22 mouse cellular contexts compared by ENCODE assay signal in the genomic region with DNA sequence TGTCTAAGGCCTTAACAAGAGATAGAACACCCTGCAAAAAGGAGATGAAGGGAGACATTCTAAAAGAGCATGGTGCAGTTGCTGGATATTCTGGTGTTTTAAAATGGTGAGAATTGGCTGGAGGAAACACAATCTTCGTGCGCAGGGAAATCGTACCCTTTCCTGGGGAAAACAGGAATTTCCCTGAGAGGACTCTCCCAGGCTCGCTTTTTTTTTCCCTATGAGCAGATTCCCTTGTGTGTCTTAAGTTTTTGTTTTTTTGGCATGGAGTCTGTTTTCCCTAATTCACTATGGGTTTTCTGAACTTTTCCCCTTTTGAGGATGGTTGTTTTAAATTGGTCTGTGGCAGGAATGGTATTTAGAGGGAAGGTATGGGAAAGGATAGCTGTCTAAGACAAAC. TPM values are rescaled to one million over a fixed set of nuclear protein-coding genes. Genes with fewer than 3 reads are reported as not detected.
DNase-seq lines count a peak whose midpoint lies in the region; ATAC-seq and TF ChIP-seq lines count a peak whose summit lies in the region.
"Had no signal": no experiment of that assay in that cellular context is flagged by ENCODE, and none has a peak within 500 bp of the region (broad histone marks: within the 10 kb centered on the region; RNA-seq: fewer than 3 reads in every experiment).

No protein-coding gene starts in this region.

- TF ChIP-seq CTCF in layer of hippocampus, adult 2 months (conservative IDR thresholded peaks at IDR 0.05), result no peak
- TF ChIP-seq CTCF in midbrain, postnatal 0 days (IDR thresholded peaks at IDR 0.05), result no peak

- no peak overlapping the region for H3K4me2 ChIP-seq in embryonic facial prominence, embryonic 12.5 days (replicated peaks)
- H3K4me2 ChIP-seq in heart, embryonic 15.5 days, result no peak overlapping the region
- no peak overlapping the region for H3K4me2 ChIP-seq in limb, embryonic 15.5 days
- no peak overlapping the region for H3K4me2 ChIP-seq in midbrain, postnatal 0 days (ENCODE audit: low read depth, low read length, poor library complexity, severe bottlenecking)
- H3K4me2 ChIP-seq: heart, embryonic 11.5 days; hindbrain, embryonic 15.5 days had no signal

- H3K9ac ChIP-seq in embryonic facial prominence, embryonic 12.5 days, result no peak overlapping the region
- no peak overlapping the region for H3K9ac ChIP-seq in heart, embryonic 15.5 days
- H3K9ac ChIP-seq in limb, embryonic 15.5 days, result no peak overlapping the region
- no peak overlapping the region for H3K9ac ChIP-seq in midbrain, postnatal 0 days (replicated peaks; ENCODE audit: low read length, poor library complexity, severe bottlenecking)
- H3K9ac ChIP-seq: hindbrain, embryonic 15.5 days had no signal

- no peaks in the 10 kb centered on the region for H3K9me3 ChIP-seq in embryonic facial prominence, embryonic 12.5 days
- no peaks in the 10 kb centered on the region for H3K9me3 ChIP-seq in embryonic facial prominence, embryonic 10.5 days
- no peaks in the 10 kb centered on the region for H3K9me3 ChIP-seq in heart, embryonic 15.5 days (replicated peaks)
- H3K9me3 ChIP-seq in limb, embryonic 15.5 days, result no peaks in the 10 kb centered on the region
- H3K9me3 ChIP-seq in midbrain, postnatal 0 days (ENCODE audit: low read length), result no peaks in the 10 kb centered on the region
- H3K9me3 ChIP-seq: forebrain, embryonic 10.5 days; G1E; hindbrain, embryonic 15.5 days had no signal

- H3K36me3 ChIP-seq in embryonic facial prominence, embryonic 12.5 days, result no peaks in the 10 kb centered on the region
- no peaks in the 10 kb centered on the region for H3K36me3 ChIP-seq in embryonic facial prominence, embryonic 10.5 days (replicated peaks)
- no peaks in the 10 kb centered on the region for H3K36me3 ChIP-seq in heart, embryonic 15.5 days
- H3K36me3 ChIP-seq in limb, embryonic 15.5 days, result no peaks in the 10 kb centered on the region
- H3K36me3 ChIP-seq in midbrain, postnatal 0 days (ENCODE audit: insufficient read depth, low read length), result no peaks in the 10 kb centered on the region
- H3K36me3 ChIP-seq: forebrain, embryonic 10.5 days; G1E; hindbrain, embryonic 15.5 days had no signal

- H3K27me3 ChIP-seq in embryonic facial prominence, embryonic 12.5 days, result no peaks in the 10 kb centered on the region
- H3K27me3 ChIP-seq in embryonic facial prominence, embryonic 10.5 days (replicated peaks; ENCODE audit: low read depth, poor library complexity, severe bottlenecking), result no peaks in the 10 kb centered on the region
- no peaks in the 10 kb centered on the region for H3K27me3 ChIP-seq in heart, embryonic 15.5 days
- no peaks in the 10 kb centered on the region for H3K27me3 ChIP-seq in limb, embryonic 15.5 days
- no peaks in the 10 kb centered on the region for H3K27me3 ChIP-seq in midbrain, postnatal 0 days (ENCODE audit: insufficient read depth, low read length)
- H3K27me3 ChIP-seq: hindbrain, embryonic 15.5 days had no signal

- no peak overlapping the region for H3K4me3 ChIP-seq in embryonic facial prominence, embryonic 12.5 days
- H3K4me3 ChIP-seq in embryonic facial prominence, embryonic 10.5 days, result no peak overlapping the region
- no peak overlapping the region for H3K4me3 ChIP-seq in heart, embryonic 15.5 days
- no peak overlapping the region for H3K4me3 ChIP-seq in layer of hippocampus, adult 2 months
- no peak overlapping the region for H3K4me3 ChIP-seq in limb, embryonic 15.5 days
- H3K4me3 ChIP-seq in midbrain, postnatal 0 days (ENCODE audit: low read depth, low read length), result no peak overlapping the region
- H3K4me3 ChIP-seq: erythroblast, embryonic 14.5 days; forebrain, embryonic 10.5 days; hindbrain, embryonic 15.5 days had no signal

- peak overlapping the region; percentile 46; the same call in 1 of the 2 replicates for H3K27ac ChIP-seq in embryonic facial prominence, embryonic 12.5 days
- H3K27ac ChIP-seq in embryonic facial prominence, embryonic 10.5 days (replicated peaks), result no peak overlapping the region
- H3K27ac ChIP-seq in heart, embryonic 15.5 days, result 0 out of 2 replicates have a peak overlapping the region, but pooled peaks have one; percentile 24
- H3K27ac ChIP-seq in layer of hippocampus, adult 2 months, result peak overlapping the region; percentile 51; the same call in 1 of the 2 replicates
- H3K27ac ChIP-seq in limb, embryonic 15.5 days, result peak overlapping the region; percentile 57; the same call in 1 of the 2 replicates
- no peak overlapping the region for H3K27ac ChIP-seq in midbrain, postnatal 0 days (ENCODE audit: low read depth, low read length)
- H3K27ac ChIP-seq: forebrain, embryonic 10.5 days; hindbrain, embryonic 15.5 days had no signal

- ATAC-seq in embryonic facial prominence, embryonic 12.5 days (ENCODE audit: insufficient number of reproducible peaks, insufficient read depth, low FRiP score, low TSS enrichment), result no peak
- ATAC-seq in heart, embryonic 15.5 days (replicated peaks; ENCODE audit: insufficient number of reproducible peaks, insufficient read depth, low FRiP score, low read depth), result no peak
- ATAC-seq in limb, embryonic 15.5 days (ENCODE audit: insufficient number of reproducible peaks, low FRiP score, low TSS enrichment, low read depth), result no peak
- ATAC-seq in midbrain, postnatal 0 days (ENCODE audit: low FRiP score), result no peak
- ATAC-seq: CD4-positive, CD25-positive, alpha-beta regulatory T cell, adult 4 months; forebrain, embryonic 14.5 days; intestine, embryonic 16.5 days had no signal

- no peaks in the 10 kb centered on the region for H3K4me1 ChIP-seq in embryonic facial prominence, embryonic 12.5 days
- 0 out of 2 replicates have a peak, but pooled peaks cover 6% of the 10 kb centered on the region for H3K4me1 ChIP-seq in embryonic facial prominence, embryonic 10.5 days
- H3K4me1 ChIP-seq in heart, embryonic 15.5 days (replicated peaks), result no peaks in the 10 kb centered on the region
- 0 out of 2 replicates have a peak, but pooled peaks cover 5% of the 10 kb centered on the region for H3K4me1 ChIP-seq in limb, embryonic 15.5 days
- no peaks in the 10 kb centered on the region for H3K4me1 ChIP-seq in midbrain, postnatal 0 days (ENCODE audit: insufficient read depth, low read length)
- H3K4me1 ChIP-seq: forebrain, embryonic 10.5 days; hindbrain, embryonic 15.5 days had no signal

- WGBS in embryonic facial prominence, embryonic 12.5 days, result 81% methylated on average over 4 of the region's 4 CpGs
- WGBS in embryonic facial prominence, embryonic 10.5 days, result 86% methylated on average over 4 of the region's 4 CpGs
- WGBS in heart, embryonic 15.5 days, result 82% methylated on average over 4 of the region's 4 CpGs
- 76% methylated on average over 4 of the region's 4 CpGs for WGBS in limb, embryonic 15.5 days
- 83% methylated on average over 4 of the region's 4 CpGs for WGBS in midbrain, postnatal 0 days

- no peak for DNase-seq in embryonic facial prominence, embryonic 10.5 days (ENCODE audit: low spot score)
- DNase-seq in heart, postnatal 4 days, result no peak
- no peak for DNase-seq in layer of hippocampus, adult 2 months (ENCODE audit: low spot score in 2 of 2)
- DNase-seq in layer of hippocampus, adult 11-12 months (ENCODE audit: low spot score), result no peak
- DNase-seq in midbrain, postnatal 0 days (ENCODE audit: low spot score), result no peak
- DNase-seq: adrenal gland, adult 8-10 months; adrenal gland, postnatal 36 days; B cell, adult 2 months; cerebellum, adult 2 months; cerebellum, postnatal 10 days; gastrocnemius, postnatal 10 days had no signal

RNA-seq across cellular contexts. Expression of a gene that starts 28.0 kb away (rescaled TPM):
- 12.1 and 13.5 TPM in 2 replicates for polyA plus RNA-seq in embryonic facial prominence, embryonic 12.5 days (2016; fragmentation: Nextera tagmentation; extraction: Ambion mirVana)
- polyA plus RNA-seq in embryonic facial prominence, embryonic 10.5 days (2016; fragmentation: Nextera tagmentation; extraction: Ambion mirVana), result 2.5 and 3.3 TPM in 2 replicates
- 1.6 TPM in 2 replicates for polyA plus RNA-seq in heart, embryonic 15.5 days (2015; fragmentation: Nextera tagmentation; extraction: Ambion mirVana)
- total RNA-seq in heart, postnatal 4 days (2021), result 10 to 100 TPM; 13.3 to 16.3 TPM
- total RNA-seq in layer of hippocampus, adult 2 months (2021), result 1 to 10 TPM; 1.5 to 3.0 TPM
- 19.1 and 21.4 TPM in 2 replicates for polyA plus RNA-seq in limb, embryonic 15.5 days (2015; fragmentation: Nextera tagmentation; extraction: Ambion mirVana)
- 8.9 and 9.0 TPM in 2 replicates for total RNA-seq in midbrain, postnatal 0 days (2014; rRNA removed)
- polyA plus RNA-seq in midbrain, postnatal 0 days (2015; fragmentation: Nextera tagmentation; extraction: Ambion mirVana), result 2.8 and 4.1 TPM in 2 replicates
- polyA plus RNA-seq: CD4-positive, CD25-positive, alpha-beta regulatory T cell, adult 4 months; erythroblast, embryonic 14.5 days; G1E had no signal

RNA-seq across cellular contexts. Expression of a gene that starts 41.7 kb away (rescaled TPM):
- 78.9 and 82.9 TPM in 2 replicates for polyA plus RNA-seq in embryonic facial prominence, embryonic 12.5 days (2016; fragmentation: Nextera tagmentation; extraction: Ambion mirVana)
- polyA plus RNA-seq in embryonic facial prominence, embryonic 10.5 days (2016; fragmentation: Nextera tagmentation; extraction: Ambion mirVana), result 59.8 and 67.7 TPM in 2 replicates
- polyA plus RNA-seq in heart, embryonic 15.5 days (2015; fragmentation: Nextera tagmentation; extraction: Ambion mirVana), result 72.6 and 81.7 TPM in 2 replicates
- 10 to 100 TPM; 53.0 to 55.1 TPM for total RNA-seq in heart, postnatal 4 days (2021)
- total RNA-seq in layer of hippocampus, adult 2 months (2021), result 10 to 100 TPM; 27.4 to 27.9 TPM
- polyA plus RNA-seq in limb, embryonic 15.5 days (2015; fragmentation: Nextera tagmentation; extraction: Ambion mirVana), result 110 and 111 TPM in 2 replicates
- total RNA-seq in midbrain, postnatal 0 days (2014; rRNA removed), result 60.2 and 75.0 TPM in 2 replicates
- 90.3 and 92.8 TPM in 2 replicates for polyA plus RNA-seq in midbrain, postnatal 0 days (2015; fragmentation: Nextera tagmentation; extraction: Ambion mirVana)

Comparison
In these comparisons a context has a peak if more than half of its experiments do, and no peak if none do; other contexts are left out.
1. H3K27ac ChIP-seq: peak in embryonic facial prominence, embryonic 12.5 days (single experiment), heart, embryonic 15.5 days (single experiment), layer of hippocampus, adult 2 months (single experiment) and limb, embryonic 15.5 days (single experiment); none in embryonic facial prominence, embryonic 10.5 days (single experiment) and midbrain, postnatal 0 days (single experiment).